Mouse (Mus musculus): ENCODE measurements around the gene Capn15. TPM values are rescaled to one million over a fixed set of nuclear protein-coding genes. Genes with fewer than 3 reads are reported as not detected.
A peak's percentile ranks its signal among the peaks of the same experiment; 100 is the strongest.

Capn15 gene
- total and polyA plus RNA-seq, 3 experiments: 2.1 to 11.5 (median 6.0) TPM

- Histone ChIP-seq H3K9ac (ENCODE audit: insufficient read depth, low read depth) (no peak overlapping the region), H3K4me3 (replicated peaks in 1 of 3; ENCODE audit: low read depth in 2 of 3, low read length in 2 of 3, poor library complexity in 1 of 3) (no peak overlapping the region), H3K9me3 (replicated peaks; ENCODE audit: low read length) (no peaks in the 10 kb centered on the region), H3K27me3 (replicated peaks) (no peaks in the 10 kb centered on the region), H3K4me2 (ENCODE audit: insufficient read depth, low read depth, poor library complexity, severe bottlenecking) (no peak overlapping the region), H3K79me2 (replicated peaks; ENCODE audit: control insufficient read depth, extremely low read depth, insufficient read depth, poor library complexity, severe bottlenecking) (no peaks in the 10 kb centered on the region), H3K36me3 (replicated peaks in 1 of 2; ENCODE audit: control insufficient read depth in 1 of 2, insufficient read depth in 1 of 2, low read length in 1 of 2) (peaks cover 4 to 36% of the 10 kb centered on the region in 2 experiments), H3K4me1 (ENCODE audit: control insufficient read depth in 1 of 2, insufficient read depth in 2 of 2) (peaks cover 12 to 47% of the 10 kb centered on the region in 2 experiments), H3K27ac (ENCODE audit: insufficient read depth, low read depth) (no peak overlapping the region)
- in situ Hi-C loops (cut with MboI; ENCODE audit: low pct_ligation_motif_present, low pct_unique_long_range_greater_than_20kb, low sequenced_read_pairs) (no loop called here), dilution Hi-C loops (cut with MboI; ENCODE audit: extremely low pct_ligation_motif_present, extremely low pct_unique_long_range_greater_than_20kb, low sequenced_read_pairs) (no loop called here)
- DNase-seq (ENCODE audit: extremely low read depth): peak; percentile 23
- TF ChIP-seq EP300 (IDR thresholded peaks at IDR 0.05; ENCODE audit: low read length) (no peak), ZC3H11A (IDR thresholded peaks at IDR 0.05; ENCODE audit: low read depth, low read length) (no peak), ZKSCAN1 (IDR thresholded peaks at IDR 0.05; ENCODE audit: borderline replicate concordance, low read depth, low read length) (no peak), MXI1 (IDR thresholded peaks at IDR 0.05; ENCODE audit: low read depth, low read length) (no peak), MEF2A (IDR thresholded peaks at IDR 0.05; ENCODE audit: borderline replicate concordance, low read depth, low read length) (no peak), MAX (IDR thresholded peaks at IDR 0.05; ENCODE audit: low read length) (no peak), MYC (IDR thresholded peaks at IDR 0.05; ENCODE audit: low read depth, low read length) (no peak), TBP (conservative IDR thresholded peaks at IDR 0.05; ENCODE audit: low read depth, low read length) (no peak), PAX5 (IDR thresholded peaks at IDR 0.05; ENCODE audit: low read length) (no peak), MAFK (IDR thresholded peaks at IDR 0.05; ENCODE audit: insufficient replicate concordance, low read length) (no peak), JUN (IDR thresholded peaks at IDR 0.05; ENCODE audit: insufficient read depth, low read depth, low read length) (no peak), MAZ (IDR thresholded peaks at IDR 0.05; ENCODE audit: low read depth, low read length) (no peak), SMC3 (IDR thresholded peaks at IDR 0.05; ENCODE audit: low read depth, low read length) (no peak)
These were observed 18.3 kb upstream of the Capn15 start for GRCm38 (mm10) chr17:26003864-26004263.

- DNase-seq (ENCODE audit: extremely low read depth): no peak
- no peaks in the 10 kb centered on the region for H3K27me3 ChIP-seq (replicated peaks)
- dilution Hi-C loops (cut with MboI; ENCODE audit: extremely low pct_ligation_motif_present, extremely low pct_unique_long_range_greater_than_20kb, low sequenced_read_pairs): no loop called here
These were observed 12.8 kb upstream of the Capn15 start for GRCm38 (mm10) chr17:25998425-25998824.

GRCm38 (mm10) chr17:25993489-25993888 lies 7.9 kb upstream of the Capn15 start:
- in situ Hi-C loops (cut with MboI; ENCODE audit: low pct_ligation_motif_present, low pct_unique_long_range_greater_than_20kb, low sequenced_read_pairs): no loop called here
- Histone ChIP-seq H3K4me1 (ENCODE audit: control insufficient read depth in 1 of 2, insufficient read depth in 2 of 2) (peaks cover 3 to 23% of the 10 kb centered on the region in 2 experiments), H3K79me2 (replicated peaks; ENCODE audit: control insufficient read depth, extremely low read depth, insufficient read depth, poor library complexity, severe bottlenecking) (no peaks in the 10 kb centered on the region), H3K36me3 (replicated peaks in 1 of 2; ENCODE audit: control insufficient read depth in 1 of 2, insufficient read depth in 1 of 2, low read length in 1 of 2) (peaks cover 36 to 73% of the 10 kb centered on the region in 2 experiments), H3K9me3 (replicated peaks; ENCODE audit: low read length) (no peaks in the 10 kb centered on the region), H3K9ac (ENCODE audit: insufficient read depth, low read depth) (no peak overlapping the region), H3K4me3 (replicated peaks in 1 of 3; ENCODE audit: low read depth in 2 of 3, low read length in 2 of 3, poor library complexity in 1 of 3) (no peak overlapping the region), H3K27ac (ENCODE audit: insufficient read depth, low read depth) (no peak overlapping the region), H3K27me3 (replicated peaks) (no peaks in the 10 kb centered on the region), H3K4me2 (ENCODE audit: insufficient read depth, low read depth, poor library complexity, severe bottlenecking) (no peak overlapping the region)
- dilution Hi-C loops (cut with MboI; ENCODE audit: extremely low pct_ligation_motif_present, extremely low pct_unique_long_range_greater_than_20kb, low sequenced_read_pairs): no loop called here
- no peak for TF ChIP-seq ELF1 (IDR thresholded peaks at IDR 0.05; ENCODE audit: low read depth, low read length)
- TF ChIP-seq RAD21 (IDR thresholded peaks at IDR 0.05; ENCODE audit: low read depth, low read length): no peak
- no peak for TF ChIP-seq ZMIZ1 (IDR thresholded peaks at IDR 0.05; ENCODE audit: low read depth, low read length)
- no peak for TF ChIP-seq ZC3H11A (IDR thresholded peaks at IDR 0.05; ENCODE audit: low read depth, low read length)
- no peak for TF ChIP-seq CHD2 (IDR thresholded peaks at IDR 0.05; ENCODE audit: low read length)
- no peak for TF ChIP-seq USF2 (conservative IDR thresholded peaks at IDR 0.05; ENCODE audit: low read depth, low read length)
- no peak for TF ChIP-seq MAX (IDR thresholded peaks at IDR 0.05; ENCODE audit: low read length)
- no peak for TF ChIP-seq IRF4 (IDR thresholded peaks at IDR 0.05; ENCODE audit: low read depth, low read length)
- DNase-seq (ENCODE audit: extremely low read depth): no peak

More at GRCm38 (mm10) chr17:25998425-25998824, 12.8 kb upstream of the Capn15 start:
- Histone ChIP-seq H3K9me3 (replicated peaks; ENCODE audit: low read length) (no peaks in the 10 kb centered on the region), H3K79me2 (replicated peaks; ENCODE audit: control insufficient read depth, extremely low read depth, insufficient read depth, poor library complexity, severe bottlenecking) (no peaks in the 10 kb centered on the region), H3K4me1 (ENCODE audit: control insufficient read depth in 1 of 2, insufficient read depth in 2 of 2) (peaks cover 4 to 13% of the 10 kb centered on the region in 2 experiments), H3K36me3 (replicated peaks in 1 of 2; ENCODE audit: control insufficient read depth in 1 of 2, insufficient read depth in 1 of 2, low read length in 1 of 2) (peaks cover 4 to 43% of the 10 kb centered on the region in 2 experiments), H3K27ac (ENCODE audit: insufficient read depth, low read depth) (no peak overlapping the region), H3K4me3 (replicated peaks in 1 of 3; ENCODE audit: low read depth in 2 of 3, low read length in 2 of 3, poor library complexity in 1 of 3) (no peak overlapping the region), H3K4me2 (ENCODE audit: insufficient read depth, low read depth, poor library complexity, severe bottlenecking) (no peak overlapping the region), H3K9ac (ENCODE audit: insufficient read depth, low read depth) (no peak overlapping the region)
- 0 out of 2 replicates have a peak, but pooled peaks have one; percentile 29 for TF ChIP-seq BHLHE40 (IDR thresholded peaks at IDR 0.05; ENCODE audit: low read depth, low read length)
- no peak for TF ChIP-seq NRF1 (IDR thresholded peaks at IDR 0.05; ENCODE audit: low read depth, low read length)
- in situ Hi-C loops (cut with MboI; ENCODE audit: low pct_ligation_motif_present, low pct_unique_long_range_greater_than_20kb, low sequenced_read_pairs): no loop called here

Data from CH12.LX (cell line).